Mouse (Mus musculus): Measurements from ENCODE around the gene Il18r1. TPM values are rescaled to one million over a fixed set of nuclear protein-coding genes. Genes with fewer than 3 reads are reported as not detected.

Gene Il18r1
- polyA plus RNA-seq, 1 experiment from 2014 or later = not detected

DNA sequence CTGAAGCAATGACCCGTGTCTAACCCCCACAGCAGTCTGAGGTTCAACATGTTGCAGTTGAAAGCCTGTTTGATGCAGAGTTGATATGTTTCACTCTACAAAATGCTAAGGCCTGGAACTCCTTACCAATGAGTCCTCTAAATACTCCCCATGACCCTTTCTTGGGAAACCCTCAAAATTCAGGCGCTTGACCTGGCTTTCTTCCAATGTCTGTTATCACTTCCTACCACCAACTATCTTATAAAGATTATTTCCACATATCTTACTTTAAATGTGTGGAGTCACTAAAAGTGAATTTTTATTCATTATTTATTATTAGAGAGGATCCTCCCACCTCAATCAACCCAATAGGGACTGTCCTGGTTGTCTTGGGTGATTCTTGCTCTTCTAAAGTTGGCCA, 33.2 kb upstream of the Il18r1 start:
- Histone ChIP-seq H3K9ac (replicated peaks; ENCODE audit: low read depth, low read length) (no peak overlapping the region), H3K27ac (ENCODE audit: low read depth, low read length) (no peak overlapping the region), H3K4me1 (ENCODE audit: control insufficient read depth, insufficient read depth, low read length) (no peaks in the 10 kb centered on the region), H3K9me3 (ENCODE audit: control insufficient read depth, low read length) (no peaks in the 10 kb centered on the region), H3K36me3 (ENCODE audit: control insufficient read depth, insufficient read depth, low read length) (no peaks in the 10 kb centered on the region), H3K4me3 (ENCODE audit: low read depth, low read length) (no peak overlapping the region), H3K4me2 (ENCODE audit: low read depth, low read length) (no peak overlapping the region), H3K27me3 (ENCODE audit: control insufficient read depth, insufficient read depth, low read length) (no peaks in the 10 kb centered on the region)
- 89% methylated on average over 2 of the region's 2 CpGs for WGBS
- ATAC-seq (ENCODE audit: low read depth) = no peak

DNA sequence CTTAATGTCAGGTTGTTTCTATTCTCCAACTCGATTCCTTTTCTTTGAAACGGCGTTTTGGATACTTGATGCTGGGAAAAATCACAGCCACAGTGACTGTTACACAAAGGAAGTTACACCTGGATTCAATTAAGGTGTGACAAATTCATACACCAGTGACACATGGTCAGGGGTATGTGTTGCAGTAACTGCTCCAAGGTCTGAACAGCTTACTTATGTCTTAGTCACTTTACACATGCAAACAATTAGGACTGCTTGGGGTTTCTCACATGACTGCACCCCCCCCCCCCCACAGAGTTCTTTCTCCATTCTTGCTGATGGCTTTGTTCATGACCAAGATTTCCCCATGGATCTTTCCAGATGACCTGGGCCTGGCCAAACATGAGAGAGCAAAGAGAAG, 29.4 kb upstream of the Il18r1 start:
- Histone ChIP-seq H3K4me1 (ENCODE audit: control insufficient read depth, insufficient read depth, low read length) (no peaks in the 10 kb centered on the region), H3K4me2 (ENCODE audit: low read depth, low read length) (no peak overlapping the region), H3K36me3 (ENCODE audit: control insufficient read depth, insufficient read depth, low read length) (no peaks in the 10 kb centered on the region), H3K27me3 (ENCODE audit: control insufficient read depth, insufficient read depth, low read length) (no peaks in the 10 kb centered on the region), H3K9me3 (ENCODE audit: control insufficient read depth, low read length) (no peaks in the 10 kb centered on the region), H3K27ac (ENCODE audit: low read depth, low read length) (no peak overlapping the region), H3K9ac (replicated peaks; ENCODE audit: low read depth, low read length) (no peak overlapping the region), H3K4me3 (ENCODE audit: low read depth, low read length) (no peak overlapping the region)
- ATAC-seq (ENCODE audit: low read depth) = no peak
- WGBS = 80% methylated on average over 3 of the region's 3 CpGs

DNA sequence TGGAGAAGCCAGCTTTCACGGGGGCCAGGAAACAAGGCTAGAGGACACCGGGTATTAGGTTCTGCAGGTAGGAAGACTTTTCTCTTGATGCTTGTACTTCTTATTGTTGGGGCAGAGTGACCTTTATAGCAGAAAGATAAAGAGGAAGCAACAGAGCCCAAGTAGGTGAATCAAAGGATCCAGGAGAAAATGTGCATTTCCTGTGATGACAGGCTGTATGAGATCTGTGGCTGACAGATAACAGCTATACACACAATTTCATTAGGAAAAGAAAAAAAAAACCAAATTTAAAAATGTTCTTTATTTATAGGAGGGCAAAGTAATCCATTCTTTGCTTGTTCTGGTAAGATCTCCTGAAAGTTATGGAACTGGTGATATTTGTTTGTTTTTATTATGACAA, 28.0 kb upstream of the Il18r1 start:
- no peak overlapping the region for H3K4me2 ChIP-seq (ENCODE audit: low read depth, low read length)
- H3K4me3 ChIP-seq (ENCODE audit: low read depth, low read length) = no peak overlapping the region
- ATAC-seq (ENCODE audit: low read depth) = no peak
- no peak overlapping the region for H3K27ac ChIP-seq (ENCODE audit: low read depth, low read length)
- H3K4me1 ChIP-seq (ENCODE audit: control insufficient read depth, insufficient read depth, low read length) = no peaks in the 10 kb centered on the region
- H3K9ac ChIP-seq (replicated peaks; ENCODE audit: low read depth, low read length) = no peak overlapping the region
- no peaks in the 10 kb centered on the region for H3K27me3 ChIP-seq (ENCODE audit: control insufficient read depth, insufficient read depth, low read length)
- 94% methylated on average over 2 of the region's 2 CpGs for WGBS
- no peaks in the 10 kb centered on the region for H3K9me3 ChIP-seq (ENCODE audit: control insufficient read depth, low read length)
- H3K36me3 ChIP-seq (ENCODE audit: control insufficient read depth, insufficient read depth, low read length) = no peaks in the 10 kb centered on the region

DNA sequence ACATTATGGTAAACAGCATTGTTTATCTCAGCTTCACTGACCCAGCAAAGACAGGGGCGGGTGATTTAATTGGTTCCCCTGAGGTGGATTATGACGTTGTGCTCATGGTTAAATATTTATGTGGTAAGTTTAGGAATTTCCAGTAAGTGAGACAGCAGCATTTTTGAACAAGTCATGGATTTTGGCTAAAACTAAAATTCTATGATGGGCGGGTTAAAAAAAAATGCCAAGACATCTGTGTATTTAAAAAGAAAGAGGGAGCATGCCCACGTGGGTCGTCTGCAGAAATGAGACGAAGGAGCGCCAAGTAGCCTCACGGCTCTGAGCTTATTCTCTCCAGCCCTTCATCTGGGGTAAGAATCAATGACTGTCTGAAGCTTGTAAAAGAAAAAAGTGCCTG, 25.8 kb upstream of the Il18r1 start:
- H3K36me3 ChIP-seq (ENCODE audit: control insufficient read depth, insufficient read depth, low read length) = no peaks in the 10 kb centered on the region
- no peak overlapping the region for H3K9ac ChIP-seq (replicated peaks; ENCODE audit: low read depth, low read length)
- no peak for ATAC-seq (ENCODE audit: low read depth)
- 70% methylated on average over 8 of the region's 8 CpGs for WGBS
- no peaks in the 10 kb centered on the region for H3K4me1 ChIP-seq (ENCODE audit: control insufficient read depth, insufficient read depth, low read length)
- H3K27ac ChIP-seq (ENCODE audit: low read depth, low read length) = no peak overlapping the region
- no peak overlapping the region for H3K4me3 ChIP-seq (ENCODE audit: low read depth, low read length)
- H3K27me3 ChIP-seq (ENCODE audit: control insufficient read depth, insufficient read depth, low read length) = no peaks in the 10 kb centered on the region
- H3K9me3 ChIP-seq (ENCODE audit: control insufficient read depth, low read length) = no peaks in the 10 kb centered on the region
- H3K4me2 ChIP-seq (ENCODE audit: low read depth, low read length) = no peak overlapping the region

DNA sequence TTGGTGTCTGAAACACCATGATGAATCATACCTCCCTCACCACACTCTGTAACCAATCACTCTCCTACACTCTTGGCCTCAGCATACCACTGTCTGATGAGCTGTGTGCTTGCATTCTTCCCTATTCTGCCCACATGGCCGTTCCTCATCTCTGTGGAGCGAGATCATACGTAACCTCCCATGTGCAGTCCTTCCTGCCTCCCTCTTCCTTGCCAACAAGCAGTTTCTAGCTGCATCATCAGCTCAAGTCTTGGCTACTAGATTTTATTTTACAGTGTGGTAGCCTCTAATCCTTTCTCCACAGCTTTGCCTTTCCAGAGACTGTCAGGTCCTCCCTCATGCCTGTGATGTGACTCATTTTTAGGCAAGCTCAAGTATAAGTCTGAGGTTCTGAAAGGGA, 20.6 kb upstream of the Il18r1 start:
- H3K4me3 ChIP-seq (ENCODE audit: low read depth, low read length) = no peak overlapping the region
- WGBS = 91% methylated on average over 3 of the region's 3 CpGs

DNA sequence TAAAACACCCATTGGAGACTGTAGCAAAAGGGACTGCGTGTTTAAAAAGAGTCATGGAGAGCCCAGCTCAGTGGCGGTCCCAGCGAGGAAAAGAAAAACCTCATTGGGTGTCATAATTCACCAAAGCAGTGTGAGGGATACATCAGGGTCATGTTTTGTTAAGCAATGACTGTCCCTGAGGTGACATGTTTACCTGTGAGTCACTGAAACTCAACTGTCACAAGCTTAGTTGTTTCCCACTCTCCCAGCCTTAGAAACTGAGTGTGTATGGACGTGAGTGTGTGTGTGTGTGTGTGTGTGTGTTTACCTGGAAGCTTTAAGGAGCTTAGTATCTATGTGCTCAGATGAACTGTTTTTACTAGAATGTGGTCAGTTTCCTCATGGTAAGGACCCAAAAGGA, 2.0 kb downstream of the Il18r1 start:
- no peak for ATAC-seq (ENCODE audit: low read depth)
- Histone ChIP-seq H3K9me3 (ENCODE audit: control insufficient read depth, low read length) (no peaks in the 10 kb centered on the region), H3K4me1 (ENCODE audit: control insufficient read depth, insufficient read depth, low read length) (no peaks in the 10 kb centered on the region), H3K9ac (replicated peaks; ENCODE audit: low read depth, low read length) (no peak overlapping the region), H3K36me3 (ENCODE audit: control insufficient read depth, insufficient read depth, low read length) (no peaks in the 10 kb centered on the region), H3K4me3 (ENCODE audit: low read depth, low read length) (no peak overlapping the region), H3K4me2 (ENCODE audit: low read depth, low read length) (no peak overlapping the region), H3K27ac (ENCODE audit: low read depth, low read length) (no peak overlapping the region), H3K27me3 (ENCODE audit: control insufficient read depth, insufficient read depth, low read length) (no peaks in the 10 kb centered on the region)
- WGBS = 92% methylated on average over 4 of the region's 4 CpGs

More for the DNA sequence above, 20.6 kb upstream of the Il18r1 start:
- H3K27me3 ChIP-seq (ENCODE audit: control insufficient read depth, insufficient read depth, low read length) = no peaks in the 10 kb centered on the region
- ATAC-seq (ENCODE audit: low read depth) = no peak
- no peak overlapping the region for H3K9ac ChIP-seq (replicated peaks; ENCODE audit: low read depth, low read length)
- no peak overlapping the region for H3K27ac ChIP-seq (ENCODE audit: low read depth, low read length)
- no peak overlapping the region for H3K4me2 ChIP-seq (ENCODE audit: low read depth, low read length)
- H3K9me3 ChIP-seq (ENCODE audit: control insufficient read depth, low read length) = no peaks in the 10 kb centered on the region; the same call in 1 of the 2 replicates
- no peaks in the 10 kb centered on the region for H3K36me3 ChIP-seq (ENCODE audit: control insufficient read depth, insufficient read depth, low read length)
- no peaks in the 10 kb centered on the region for H3K4me1 ChIP-seq (ENCODE audit: control insufficient read depth, insufficient read depth, low read length)

DNA sequence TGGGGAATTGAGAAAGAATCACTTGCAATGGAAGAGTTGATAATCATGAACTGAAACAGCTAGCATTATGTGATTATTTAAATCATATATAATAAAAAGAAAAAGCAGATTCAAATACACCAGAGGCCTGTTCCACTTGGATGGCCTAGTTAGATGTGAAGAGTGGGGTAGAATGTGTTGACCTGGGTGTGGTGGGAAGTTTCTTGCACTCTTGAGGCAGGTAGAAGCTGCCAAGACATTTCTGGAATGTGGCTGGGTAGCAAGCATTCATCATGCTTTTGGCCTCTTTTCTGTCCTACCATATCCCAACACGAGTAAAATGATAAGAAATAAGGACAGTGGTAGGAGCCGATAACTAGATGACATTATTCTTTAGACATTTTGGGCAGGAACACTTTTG, 3.5 kb downstream of the Il18r1 start:
- Histone ChIP-seq H3K9ac (replicated peaks; ENCODE audit: low read depth, low read length) (no peak overlapping the region), H3K4me1 (ENCODE audit: control insufficient read depth, insufficient read depth, low read length) (no peaks in the 10 kb centered on the region), H3K9me3 (ENCODE audit: control insufficient read depth, low read length) (no peaks in the 10 kb centered on the region), H3K36me3 (ENCODE audit: control insufficient read depth, insufficient read depth, low read length) (no peaks in the 10 kb centered on the region), H3K4me2 (ENCODE audit: low read depth, low read length) (no peak overlapping the region), H3K27ac (ENCODE audit: low read depth, low read length) (no peak overlapping the region), H3K4me3 (ENCODE audit: low read depth, low read length) (no peak overlapping the region), H3K27me3 (ENCODE audit: control insufficient read depth, insufficient read depth, low read length) (no peaks in the 10 kb centered on the region)
- ATAC-seq (ENCODE audit: low read depth) = no peak
- WGBS = 82% methylated on average over 2 of the region's 2 CpGs

DNA sequence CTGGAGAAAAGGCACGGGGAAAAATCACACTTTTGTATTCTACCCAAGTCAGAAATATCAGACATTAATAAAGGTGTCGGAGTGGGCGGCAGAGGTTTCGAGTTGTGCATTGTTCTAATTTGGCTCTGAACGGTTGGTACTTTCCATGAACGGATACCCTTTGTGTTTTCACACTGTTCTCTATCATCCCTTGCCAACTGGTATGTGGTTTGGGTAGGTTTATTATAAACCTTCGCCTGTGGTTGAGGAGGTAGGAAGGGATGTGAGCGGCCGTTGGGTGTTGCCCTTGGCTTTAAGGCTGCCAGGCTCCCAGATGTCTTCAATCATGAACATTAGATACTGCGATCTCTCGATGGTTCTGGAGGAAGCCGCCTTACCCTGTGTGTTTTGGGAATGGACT, 4.5 kb downstream of the Il18r1 start:
- no peaks in the 10 kb centered on the region for H3K36me3 ChIP-seq (ENCODE audit: control insufficient read depth, insufficient read depth, low read length)
- no peak overlapping the region for H3K27ac ChIP-seq (ENCODE audit: low read depth, low read length)
- H3K9me3 ChIP-seq (ENCODE audit: control insufficient read depth, low read length) = no peaks in the 10 kb centered on the region
- 95% methylated on average over 12 of the region's 12 CpGs for WGBS
- no peak overlapping the region for H3K4me2 ChIP-seq (ENCODE audit: low read depth, low read length)
- no peak for ATAC-seq (ENCODE audit: low read depth)
- H3K4me3 ChIP-seq (ENCODE audit: low read depth, low read length) = no peak overlapping the region
- H3K27me3 ChIP-seq (ENCODE audit: control insufficient read depth, insufficient read depth, low read length) = no peaks in the 10 kb centered on the region
- no peak overlapping the region for H3K9ac ChIP-seq (replicated peaks; ENCODE audit: low read depth, low read length)
- H3K4me1 ChIP-seq (ENCODE audit: control insufficient read depth, insufficient read depth, low read length) = no peaks in the 10 kb centered on the region

DNA sequence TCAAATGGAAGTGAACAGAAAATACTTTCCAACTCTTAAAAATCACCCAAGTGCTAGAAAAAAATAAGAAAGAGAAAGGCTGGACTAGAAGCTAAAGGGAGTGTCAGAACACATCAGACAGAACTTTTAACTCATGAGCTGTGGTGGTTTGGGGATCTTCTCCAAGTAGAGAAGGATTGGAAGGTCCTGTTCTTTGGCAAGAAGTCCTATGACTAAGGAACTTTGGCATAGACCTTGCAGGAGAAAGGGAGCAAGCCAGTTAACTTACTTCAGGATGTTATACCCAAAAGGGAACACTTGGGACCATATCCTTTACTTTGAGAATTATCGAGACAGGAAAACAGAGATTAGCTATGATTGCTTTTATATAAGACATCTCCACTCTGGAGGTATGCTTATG, 7.0 kb downstream of the Il18r1 start:
- ATAC-seq (ENCODE audit: low read depth) = no peak
- H3K27me3 ChIP-seq (ENCODE audit: control insufficient read depth, insufficient read depth, low read length) = no peaks in the 10 kb centered on the region
- 98% methylated on average over 1 of the region's 1 CpGs for WGBS
- H3K36me3 ChIP-seq (ENCODE audit: control insufficient read depth, insufficient read depth, low read length) = no peaks in the 10 kb centered on the region
- H3K27ac ChIP-seq (ENCODE audit: low read depth, low read length) = no peak overlapping the region
- no peak overlapping the region for H3K4me2 ChIP-seq (ENCODE audit: low read depth, low read length)
- no peaks in the 10 kb centered on the region for H3K9me3 ChIP-seq (ENCODE audit: control insufficient read depth, low read length)
- no peak overlapping the region for H3K9ac ChIP-seq (replicated peaks; ENCODE audit: low read depth, low read length)
- H3K4me1 ChIP-seq (ENCODE audit: control insufficient read depth, insufficient read depth, low read length) = no peaks in the 10 kb centered on the region
- H3K4me3 ChIP-seq (ENCODE audit: low read depth, low read length) = no peak overlapping the region

DNA sequence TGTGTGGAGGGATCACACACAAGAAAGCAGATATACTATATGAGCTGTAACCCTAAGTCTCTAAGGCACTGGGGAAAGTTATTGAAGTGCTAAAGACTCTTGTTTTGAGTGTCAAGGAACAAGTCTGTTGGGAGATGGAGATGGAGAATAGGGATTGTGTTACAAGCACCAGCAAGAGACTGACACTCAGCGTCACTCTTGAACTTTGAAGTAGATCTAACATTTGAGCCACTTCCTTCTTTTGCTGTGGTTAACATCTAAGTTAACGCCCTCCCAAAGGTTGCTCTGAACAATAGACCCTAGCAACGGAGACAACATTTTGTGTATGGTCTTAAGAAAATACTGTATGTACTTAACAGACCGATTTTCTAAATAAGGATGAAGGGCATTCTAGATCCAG, 8.3 kb downstream of the Il18r1 start:
- Histone ChIP-seq H3K9ac (replicated peaks; ENCODE audit: low read depth, low read length) (no peak overlapping the region), H3K4me3 (ENCODE audit: low read depth, low read length) (no peak overlapping the region), H3K9me3 (ENCODE audit: control insufficient read depth, low read length) (no peaks in the 10 kb centered on the region), H3K36me3 (ENCODE audit: control insufficient read depth, insufficient read depth, low read length) (no peaks in the 10 kb centered on the region), H3K4me1 (ENCODE audit: control insufficient read depth, insufficient read depth, low read length) (no peaks in the 10 kb centered on the region), H3K27ac (ENCODE audit: low read depth, low read length) (no peak overlapping the region), H3K27me3 (ENCODE audit: control insufficient read depth, insufficient read depth, low read length) (no peaks in the 10 kb centered on the region), H3K4me2 (ENCODE audit: low read depth, low read length) (no peak overlapping the region)
- 83% methylated on average over 4 of the region's 4 CpGs for WGBS
- no peak for ATAC-seq (ENCODE audit: low read depth)

Measured in neural tube, embryonic 14.5 days (tissue).